Comparison of ENCODE assay signal across 14 mouse cellular contexts in the genomic region with DNA sequence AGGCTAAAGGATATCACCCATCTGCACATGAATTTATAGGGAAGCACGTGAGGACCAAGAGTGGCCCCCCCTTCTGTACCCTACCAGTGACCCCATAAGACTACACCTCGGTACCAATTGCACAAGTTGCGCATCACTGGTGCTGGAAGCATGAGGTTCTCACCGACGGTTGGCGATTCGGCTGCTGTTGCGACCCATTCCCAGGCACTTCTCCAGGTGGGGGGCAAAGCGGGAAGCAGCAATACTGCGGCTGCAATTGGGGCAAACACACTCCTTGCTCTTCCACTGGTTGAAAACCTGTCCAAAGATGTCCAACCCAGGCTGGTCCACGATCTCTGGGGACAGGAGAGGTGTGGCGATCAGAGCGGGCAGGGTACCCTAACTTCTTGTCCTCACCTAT. TPM values are rescaled to one million over a fixed set of nuclear protein-coding genes. Genes with fewer than 3 reads are reported as not detected.
A peak's percentile ranks its signal among the peaks of the same experiment; 100 is the strongest.
DNase-seq lines count a peak whose midpoint lies in the region; ATAC-seq and TF ChIP-seq lines count a peak whose summit lies in the region.
"Had no signal": no experiment of that assay in that cellular context is flagged by ENCODE, and none has a peak within 500 bp of the region (broad histone marks: within the 10 kb centered on the region; RNA-seq: fewer than 3 reads in every experiment).

No protein-coding gene starts in this region.

- DNase-seq in lung, postnatal 36 days = no peak
- DNase-seq: cerebellum, postnatal 14 days; lung, embryonic 14.5 days; right cerebral cortex, postnatal 4 days had no signal

- WGBS in heart, embryonic 13.5 days = 95% methylated on average over 13 of the region's 13 CpGs
- WGBS in heart, embryonic 12.5 days = 94% methylated on average over 13 of the region's 13 CpGs
- 95% methylated on average over 13 of the region's 13 CpGs for WGBS in midbrain, embryonic 13.5 days
- 96% methylated on average over 13 of the region's 13 CpGs for WGBS in midbrain, embryonic 16.5 days
- WGBS in hindbrain, embryonic 13.5 days = 94% methylated on average over 13 of the region's 13 CpGs

- H3K4me1 ChIP-seq in heart, embryonic 13.5 days = peaks cover 28% of the 10 kb centered on the region
- H3K4me1 ChIP-seq in heart, embryonic 12.5 days (replicated peaks) = peaks cover 20% of the 10 kb centered on the region
- peaks cover 38% of the 10 kb centered on the region for H3K4me1 ChIP-seq in midbrain, embryonic 13.5 days (replicated peaks)
- peaks cover 12% of the 10 kb centered on the region for H3K4me1 ChIP-seq in midbrain, embryonic 16.5 days (ENCODE audit: control insufficient read depth, insufficient read depth, low read length)
- peaks cover 33% of the 10 kb centered on the region for H3K4me1 ChIP-seq in hindbrain, embryonic 13.5 days (replicated peaks)

- ATAC-seq in heart, embryonic 13.5 days (ENCODE audit: extremely low read depth, insufficient number of reproducible peaks, low FRiP score, low TSS enrichment) = no peak
- ATAC-seq in heart, embryonic 12.5 days (ENCODE audit: insufficient number of reproducible peaks, low FRiP score) = no peak
- no peak for ATAC-seq in midbrain, embryonic 13.5 days
- ATAC-seq in midbrain, embryonic 16.5 days = no peak
- no peak for ATAC-seq in hindbrain, embryonic 13.5 days (ENCODE audit: low FRiP score)
- ATAC-seq in erythroblast, adult 5-6 weeks (replicated peaks; ENCODE audit: low FRiP score, poor library complexity, severe bottlenecking) = no peak
- ATAC-seq: CD4-positive, CD25-positive, alpha-beta regulatory T cell, adult 4 months had no signal

- no peak overlapping the region for H3K27ac ChIP-seq in heart, embryonic 13.5 days (replicated peaks)
- H3K27ac ChIP-seq in heart, embryonic 12.5 days (ENCODE audit: poor library complexity, severe bottlenecking) = no peak overlapping the region
- no peak overlapping the region for H3K27ac ChIP-seq in midbrain, embryonic 13.5 days
- no peak overlapping the region for H3K27ac ChIP-seq in midbrain, embryonic 16.5 days (ENCODE audit: low read length)
- H3K27ac ChIP-seq in hindbrain, embryonic 13.5 days = no peak overlapping the region
- H3K27ac ChIP-seq: heart, adult 2 months had no signal

- H3K27me3 ChIP-seq in heart, embryonic 13.5 days (replicated peaks) = no peaks in the 10 kb centered on the region
- no peaks in the 10 kb centered on the region for H3K27me3 ChIP-seq in heart, embryonic 12.5 days (replicated peaks)
- H3K27me3 ChIP-seq in midbrain, embryonic 13.5 days = no peaks in the 10 kb centered on the region
- H3K27me3 ChIP-seq in midbrain, embryonic 16.5 days (ENCODE audit: control insufficient read depth, insufficient read depth, low read depth, low read length) = no peaks in the 10 kb centered on the region
- H3K27me3 ChIP-seq in hindbrain, embryonic 13.5 days = no peaks in the 10 kb centered on the region
- H3K27me3 ChIP-seq in myocyte (ENCODE audit: control insufficient read depth, insufficient read depth, insufficient read length) = no peaks in the 10 kb centered on the region

- H3K79me2 ChIP-seq in myocyte (ENCODE audit: control insufficient read depth, insufficient read depth) = peaks cover 9% of the 10 kb centered on the region

- TF ChIP-seq POLR2A in myocyte (IDR thresholded peaks at IDR 0.05; ENCODE audit: insufficient read length, low read depth) = no peak

- no peak overlapping the region for H3ac ChIP-seq in myocyte (ENCODE audit: control insufficient read depth, insufficient read length)

- no peaks in the 10 kb centered on the region for H3K9me3 ChIP-seq in heart, embryonic 13.5 days
- no peaks in the 10 kb centered on the region for H3K9me3 ChIP-seq in heart, embryonic 12.5 days (replicated peaks)
- H3K9me3 ChIP-seq in midbrain, embryonic 13.5 days = no peaks in the 10 kb centered on the region
- H3K9me3 ChIP-seq in midbrain, embryonic 16.5 days (replicated peaks; ENCODE audit: control insufficient read depth, low read length, poor library complexity, severe bottlenecking) = no peaks in the 10 kb centered on the region
- H3K9me3 ChIP-seq in hindbrain, embryonic 13.5 days = no peaks in the 10 kb centered on the region

- peak overlapping the region; percentile 98 for H3K9ac ChIP-seq in heart, embryonic 13.5 days
- no peak overlapping the region for H3K9ac ChIP-seq in heart, embryonic 12.5 days
- 0 out of 2 replicates have a peak overlapping the region, but pooled peaks have one; percentile 16 for H3K9ac ChIP-seq in midbrain, embryonic 13.5 days (replicated peaks)
- no peak overlapping the region for H3K9ac ChIP-seq in midbrain, embryonic 16.5 days (ENCODE audit: low read depth, low read length)
- peak overlapping the region; percentile 94 for H3K9ac ChIP-seq in hindbrain, embryonic 13.5 days

- peaks cover 57% of the 10 kb centered on the region for H3K36me3 ChIP-seq in heart, embryonic 13.5 days
- H3K36me3 ChIP-seq in heart, embryonic 12.5 days = peaks cover 48% of the 10 kb centered on the region
- H3K36me3 ChIP-seq in midbrain, embryonic 13.5 days = peaks cover 52% of the 10 kb centered on the region
- H3K36me3 ChIP-seq in midbrain, embryonic 16.5 days (ENCODE audit: control insufficient read depth, insufficient read depth, low read length) = peaks cover 18% of the 10 kb centered on the region
- peaks cover 54% of the 10 kb centered on the region for H3K36me3 ChIP-seq in hindbrain, embryonic 13.5 days
- H3K36me3 ChIP-seq in myocyte (ENCODE audit: control insufficient read depth, insufficient read depth) = peaks cover 22% of the 10 kb centered on the region

- H3K4me3 ChIP-seq in heart, embryonic 13.5 days = no peak overlapping the region
- no peak overlapping the region for H3K4me3 ChIP-seq in heart, embryonic 12.5 days
- peak overlapping the region; percentile 88; the same call in 1 of the 2 replicates for H3K4me3 ChIP-seq in midbrain, embryonic 13.5 days (replicated peaks)
- H3K4me3 ChIP-seq in midbrain, embryonic 16.5 days (ENCODE audit: low read depth, low read length) = no peak overlapping the region
- no peak overlapping the region for H3K4me3 ChIP-seq in hindbrain, embryonic 13.5 days
- peak overlapping the region; percentile 56 for H3K4me3 ChIP-seq in myocyte
- H3K4me3 ChIP-seq: heart, adult 2 months had no signal

- no peak overlapping the region; the same call in 1 of the 2 replicates for H3K4me2 ChIP-seq in heart, embryonic 13.5 days
- no peak overlapping the region for H3K4me2 ChIP-seq in heart, embryonic 12.5 days
- peak overlapping the region; percentile 93 for H3K4me2 ChIP-seq in midbrain, embryonic 13.5 days (replicated peaks)
- H3K4me2 ChIP-seq in midbrain, embryonic 16.5 days (ENCODE audit: low read length) = no peak overlapping the region
- H3K4me2 ChIP-seq in hindbrain, embryonic 13.5 days = peak overlapping the region; percentile 93; the same call in 1 of the 2 replicates
- no peak overlapping the region for H3K4me2 ChIP-seq in myocyte (ENCODE audit: low read depth)

RNA-seq across cellular contexts. Expression of gene Atxn7l3, which starts 2.5 kb away (rescaled TPM):
- polyA plus RNA-seq in heart, embryonic 13.5 days (2015; fragmentation: Nextera tagmentation; extraction: Ambion mirVana) = 8.5 and 9.2 TPM in 2 replicates
- polyA plus RNA-seq in heart, embryonic 12.5 days (2016; fragmentation: Nextera tagmentation; extraction: Ambion mirVana) = 10.9 and 11.8 TPM in 2 replicates
- polyA plus RNA-seq in midbrain, embryonic 13.5 days (2015; fragmentation: Nextera tagmentation; extraction: Ambion mirVana) = 28.4 and 30.1 TPM in 2 replicates
- polyA plus RNA-seq in midbrain, embryonic 16.5 days (2015; fragmentation: Nextera tagmentation; extraction: Ambion mirVana) = 28.3 and 28.9 TPM in 2 replicates
- 29.2 and 29.9 TPM in 2 replicates for polyA plus RNA-seq in hindbrain, embryonic 13.5 days (2015; fragmentation: Nextera tagmentation; extraction: Ambion mirVana)
- 39.5 TPM for polyA plus RNA-seq in myocyte (2012; fragmentation: generic; extraction: Trizol)
- 6.3 and 10.4 TPM in 2 replicates for total RNA-seq in erythroblast, adult 5-6 weeks (2015; ENCODE audit: low replicate concordance)
- total RNA-seq in erythroblast, adult 5-6 weeks (2017; ENCODE audit: low replicate concordance) = 5.7 and 9.3 TPM in 2 replicates

RNA-seq across cellular contexts. Expression of gene Tmub2, which starts 9.2 kb away (rescaled TPM):
- polyA plus RNA-seq in heart, embryonic 13.5 days (2015; fragmentation: Nextera tagmentation; extraction: Ambion mirVana) = 36.8 and 41.2 TPM in 2 replicates
- polyA plus RNA-seq in heart, embryonic 12.5 days (2016; fragmentation: Nextera tagmentation; extraction: Ambion mirVana) = 35.7 and 38.9 TPM in 2 replicates
- 79.0 and 83.4 TPM in 2 replicates for polyA plus RNA-seq in midbrain, embryonic 13.5 days (2015; fragmentation: Nextera tagmentation; extraction: Ambion mirVana)
- 72.8 and 78.5 TPM in 2 replicates for polyA plus RNA-seq in midbrain, embryonic 16.5 days (2015; fragmentation: Nextera tagmentation; extraction: Ambion mirVana)
- polyA plus RNA-seq in hindbrain, embryonic 13.5 days (2015; fragmentation: Nextera tagmentation; extraction: Ambion mirVana) = 81.3 and 82.8 TPM in 2 replicates
- polyA plus RNA-seq in myocyte (2012; fragmentation: generic; extraction: Trizol) = 39.5 TPM
- 15.9 and 17.1 TPM in 2 replicates for total RNA-seq in erythroblast, adult 5-6 weeks (2015; ENCODE audit: low replicate concordance)
- total RNA-seq in erythroblast, adult 5-6 weeks (2017; ENCODE audit: low replicate concordance) = 17.0 and 28.0 TPM in 2 replicates

RNA-seq across cellular contexts. Expression of gene Asb16, which starts 25.4 kb away (rescaled TPM):
- 0.09 TPM in 1 of 2 replicates, not detected in the other for polyA plus RNA-seq in heart, embryonic 13.5 days (2015; fragmentation: Nextera tagmentation; extraction: Ambion mirVana)
- 0.06 and 0.13 TPM in 2 replicates for polyA plus RNA-seq in heart, embryonic 12.5 days (2016; fragmentation: Nextera tagmentation; extraction: Ambion mirVana)
- polyA plus RNA-seq in midbrain, embryonic 13.5 days (2015; fragmentation: Nextera tagmentation; extraction: Ambion mirVana) = not detected in 2 replicates
- 0.07 and 0.10 TPM in 2 replicates for polyA plus RNA-seq in midbrain, embryonic 16.5 days (2015; fragmentation: Nextera tagmentation; extraction: Ambion mirVana)
- not detected in 2 replicates for polyA plus RNA-seq in hindbrain, embryonic 13.5 days (2015; fragmentation: Nextera tagmentation; extraction: Ambion mirVana)
- polyA plus RNA-seq in myocyte (2012; fragmentation: generic; extraction: Trizol) = 5.1 TPM
- not detected in 2 replicates for total RNA-seq in erythroblast, adult 5-6 weeks (2015; ENCODE audit: low replicate concordance)
- total RNA-seq in erythroblast, adult 5-6 weeks (2017; ENCODE audit: low replicate concordance) = not detected in 2 replicates
- total RNA-seq: hematopoietic stem cell, adult 5-6 weeks had no signal
- polyA plus RNA-seq: CD4-positive, CD25-positive, alpha-beta regulatory T cell, adult 4 months had no signal

RNA-seq across cellular contexts. Expression of gene Ubtf, which starts 25.6 kb away (rescaled TPM):
- polyA plus RNA-seq in heart, embryonic 13.5 days (2015; fragmentation: Nextera tagmentation; extraction: Ambion mirVana) = 51.1 and 53.1 TPM in 2 replicates
- 65.4 and 68.6 TPM in 2 replicates for polyA plus RNA-seq in heart, embryonic 12.5 days (2016; fragmentation: Nextera tagmentation; extraction: Ambion mirVana)
- polyA plus RNA-seq in midbrain, embryonic 13.5 days (2015; fragmentation: Nextera tagmentation; extraction: Ambion mirVana) = 85.2 and 90.3 TPM in 2 replicates
- polyA plus RNA-seq in midbrain, embryonic 16.5 days (2015; fragmentation: Nextera tagmentation; extraction: Ambion mirVana) = 70.1 and 85.2 TPM in 2 replicates
- 77.1 and 82.7 TPM in 2 replicates for polyA plus RNA-seq in hindbrain, embryonic 13.5 days (2015; fragmentation: Nextera tagmentation; extraction: Ambion mirVana)
- 58.6 TPM for polyA plus RNA-seq in myocyte (2012; fragmentation: generic; extraction: Trizol)
- 19.0 and 22.8 TPM in 2 replicates for total RNA-seq in erythroblast, adult 5-6 weeks (2015; ENCODE audit: low replicate concordance)
- 119 and 258 TPM in 2 replicates for total RNA-seq in erythroblast, adult 5-6 weeks (2017; ENCODE audit: low replicate concordance)

RNA-seq across cellular contexts. Expression of gene BC030867, which starts 45.3 kb away (rescaled TPM):
- polyA plus RNA-seq in heart, embryonic 13.5 days (2015; fragmentation: Nextera tagmentation; extraction: Ambion mirVana) = 12.3 and 13.5 TPM in 2 replicates
- 14.0 and 14.3 TPM in 2 replicates for polyA plus RNA-seq in heart, embryonic 12.5 days (2016; fragmentation: Nextera tagmentation; extraction: Ambion mirVana)
- 4.6 and 5.6 TPM in 2 replicates for polyA plus RNA-seq in midbrain, embryonic 13.5 days (2015; fragmentation: Nextera tagmentation; extraction: Ambion mirVana)
- 1.6 and 1.8 TPM in 2 replicates for polyA plus RNA-seq in midbrain, embryonic 16.5 days (2015; fragmentation: Nextera tagmentation; extraction: Ambion mirVana)
- polyA plus RNA-seq in hindbrain, embryonic 13.5 days (2015; fragmentation: Nextera tagmentation; extraction: Ambion mirVana) = 3.8 TPM in 2 replicates
- polyA plus RNA-seq in myocyte (2012; fragmentation: generic; extraction: Trizol) = 4.4 TPM
- total RNA-seq in erythroblast, adult 5-6 weeks (2015; ENCODE audit: low replicate concordance) = 3.8 and 5.0 TPM in 2 replicates
- 4.1 and 7.2 TPM in 2 replicates for total RNA-seq in erythroblast, adult 5-6 weeks (2017; ENCODE audit: low replicate concordance)

Comparison
In these comparisons a context has a peak if more than half of its experiments do, and no peak if none do; other contexts are left out.
1. H3K4me2 ChIP-seq: peak in midbrain, embryonic 13.5 days (single experiment) and hindbrain, embryonic 13.5 days (single experiment); none in heart, embryonic 13.5 days (single experiment), heart, embryonic 12.5 days (single experiment), midbrain, embryonic 16.5 days (single experiment) and myocyte (single experiment).
2. H3K4me3 ChIP-seq: peak in midbrain, embryonic 13.5 days (single experiment) and myocyte (single experiment); none in heart, embryonic 13.5 days (single experiment), heart, embryonic 12.5 days (single experiment), midbrain, embryonic 16.5 days (single experiment) and hindbrain, embryonic 13.5 days (single experiment).
3. H3K9ac ChIP-seq: peak in heart, embryonic 13.5 days (single experiment), midbrain, embryonic 13.5 days (single experiment) and hindbrain, embryonic 13.5 days (single experiment); none in heart, embryonic 12.5 days (single experiment) and midbrain, embryonic 16.5 days (single experiment).